Mouse (Mus musculus) ES-CJ7 (cell line): ENCODE results near the gene Pik3r5.

Experiments
- DNase-seq: peaks from one replicate; pipeline ENCODE4 v3.0.0; 2011; ENCODE audit warnings: low read depth, low spot score

The Pik3r5 gene

GRCm38 (mm10) chr11:68484431-68484830, 52.5 kb downstream of the Pik3r5 start:
- no peak for DNase-seq

DNA sequence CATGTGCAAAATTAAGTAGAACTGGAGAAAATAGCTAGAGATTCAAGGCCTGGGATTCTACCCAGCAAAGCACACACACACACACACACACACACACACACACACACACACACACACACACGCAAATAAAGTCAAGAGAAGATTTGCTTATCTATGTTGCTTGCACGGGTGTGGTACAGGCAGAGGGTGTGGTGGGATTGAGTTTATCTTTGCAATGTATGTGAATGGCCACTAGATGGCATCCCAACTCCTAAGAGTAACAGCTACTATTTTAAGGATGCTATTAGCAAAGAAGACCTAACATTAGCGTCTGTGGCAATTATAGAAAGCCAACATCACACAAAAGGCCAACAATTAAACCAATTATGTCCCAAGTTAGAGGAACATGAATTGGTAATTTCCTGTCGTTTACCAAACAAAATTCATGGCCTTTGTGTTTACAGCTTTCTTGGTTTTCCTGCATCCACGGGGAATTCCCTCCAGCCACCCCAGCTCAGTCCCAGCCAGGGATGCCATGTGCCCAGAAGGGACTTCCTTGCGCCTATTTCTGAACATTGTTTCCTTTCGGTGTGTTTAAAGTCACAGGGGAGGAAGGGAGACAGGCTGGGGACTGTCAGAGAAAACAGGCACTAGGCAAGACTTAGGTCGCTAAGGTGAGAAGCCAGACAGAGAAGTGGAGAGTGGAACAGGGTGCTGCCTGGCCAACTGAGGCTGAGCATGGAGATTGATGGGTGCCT, 53.5 kb downstream of the Pik3r5 start:
- peak; percentile 67 for DNase-seq

GRCm38 (mm10) chr11:68486093-68486492, 54.2 kb downstream of the Pik3r5 start:
- no peak for DNase-seq

GRCm38 (mm10) chr11:68487720-68488119, 55.8 kb downstream of the Pik3r5 start:
- no peak for DNase-seq

DNA sequence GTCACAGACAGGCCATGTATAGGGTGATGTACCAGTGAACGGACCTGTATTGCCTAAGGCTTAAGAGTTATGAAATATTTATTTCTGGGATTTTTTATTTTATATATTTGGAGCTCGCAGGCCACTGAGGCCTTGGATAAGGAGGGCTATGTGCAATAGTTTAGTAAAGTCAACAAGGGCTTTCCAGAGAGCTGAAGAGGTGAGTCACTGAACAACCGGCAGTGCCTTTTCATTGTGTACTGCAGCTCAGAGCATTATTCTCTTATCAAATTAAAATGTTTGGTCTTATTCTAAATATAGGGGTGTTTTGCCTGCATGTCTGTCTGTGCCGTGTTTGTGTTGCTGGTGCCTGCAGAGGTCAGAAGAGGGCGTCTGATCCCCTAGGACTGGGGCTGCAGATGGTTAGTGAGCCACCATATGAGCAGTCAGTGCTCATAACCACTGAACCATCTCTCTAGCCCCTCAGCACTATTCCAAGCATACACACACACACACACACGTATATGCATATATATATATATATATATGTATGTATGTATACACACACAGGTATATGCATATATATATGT, 56.4 kb downstream of the Pik3r5 start:
- no peak for DNase-seq

- peak; percentile 57 for DNase-seq
Measured at GRCm38 (mm10) chr11:68489236-68489635, 57.3 kb downstream of the Pik3r5 start.

- DNase-seq, result no peak
Measured at GRCm38 (mm10) chr11:68492592-68492991, 60.7 kb downstream of the Pik3r5 start.

- DNase-seq, result no peak
Measured at GRCm38 (mm10) chr11:68493760-68494159, 61.8 kb downstream of the Pik3r5 start.

DNA sequence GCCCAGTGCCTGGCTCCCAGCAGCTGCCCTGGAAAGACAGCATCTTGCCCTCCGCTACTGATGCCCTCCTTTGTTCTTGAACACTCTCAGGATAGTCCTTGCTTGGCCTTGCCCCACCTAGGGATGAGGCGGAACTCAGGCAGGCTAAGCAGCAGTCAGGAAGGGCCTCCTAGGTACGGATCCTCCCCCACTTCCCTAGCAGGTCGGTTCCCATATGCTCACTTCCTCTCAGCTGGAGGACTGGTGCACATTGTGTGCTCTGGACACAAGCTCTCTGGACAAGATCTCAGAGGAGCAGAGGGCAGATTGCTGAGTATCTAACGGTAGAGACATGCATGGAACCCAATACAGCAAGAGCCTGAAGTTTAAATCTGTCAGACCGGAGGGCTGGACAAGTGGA, 65.2 kb downstream of the Pik3r5 start:
- no peak for DNase-seq

GRCm38 (mm10) chr11:68498517-68498916, 66.6 kb downstream of the Pik3r5 start:
- DNase-seq, result no peak

DNA sequence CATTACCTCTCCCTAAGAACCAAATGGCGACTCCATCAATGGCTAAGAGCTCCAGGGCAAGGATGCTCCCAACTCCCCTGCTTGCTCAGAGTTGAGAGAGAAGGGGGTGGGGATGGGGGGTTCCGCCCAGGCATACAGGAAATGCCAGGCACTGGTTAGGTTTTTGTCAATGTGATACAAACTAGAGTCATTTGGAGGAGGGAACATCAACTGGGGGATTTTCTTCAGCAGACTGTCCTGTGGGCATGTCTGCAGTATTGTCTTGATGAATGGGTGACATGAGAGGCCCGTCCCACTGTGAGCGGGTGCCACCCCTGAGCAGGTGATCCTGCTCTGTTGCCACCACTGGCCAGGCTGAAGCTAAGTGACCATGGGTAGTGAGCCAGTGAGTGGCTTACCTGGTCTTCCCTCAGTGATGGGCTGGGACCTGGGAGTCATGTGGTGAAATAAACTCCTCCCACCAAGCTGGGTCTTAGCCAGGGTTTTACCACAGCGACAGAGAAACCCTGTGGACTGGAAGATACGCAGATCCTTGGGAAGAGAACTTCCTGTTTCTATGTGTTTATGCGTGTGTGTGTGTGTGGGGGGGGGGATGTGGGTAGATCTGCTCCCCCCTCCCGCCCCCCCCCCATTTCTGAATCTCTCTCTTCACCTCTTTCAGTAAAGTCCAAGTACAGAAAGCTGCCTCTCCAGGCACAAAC, 67.2 kb downstream of the Pik3r5 start:
- DNase-seq, result no peak

GRCm38 (mm10) chr11:68500949-68501350, 69.0 kb downstream of the Pik3r5 start:
- DNase-seq, result no peak

GRCm38 (mm10) chr11:68502408-68502807, 70.5 kb downstream of the Pik3r5 start:
- DNase-seq, result no peak

DNA sequence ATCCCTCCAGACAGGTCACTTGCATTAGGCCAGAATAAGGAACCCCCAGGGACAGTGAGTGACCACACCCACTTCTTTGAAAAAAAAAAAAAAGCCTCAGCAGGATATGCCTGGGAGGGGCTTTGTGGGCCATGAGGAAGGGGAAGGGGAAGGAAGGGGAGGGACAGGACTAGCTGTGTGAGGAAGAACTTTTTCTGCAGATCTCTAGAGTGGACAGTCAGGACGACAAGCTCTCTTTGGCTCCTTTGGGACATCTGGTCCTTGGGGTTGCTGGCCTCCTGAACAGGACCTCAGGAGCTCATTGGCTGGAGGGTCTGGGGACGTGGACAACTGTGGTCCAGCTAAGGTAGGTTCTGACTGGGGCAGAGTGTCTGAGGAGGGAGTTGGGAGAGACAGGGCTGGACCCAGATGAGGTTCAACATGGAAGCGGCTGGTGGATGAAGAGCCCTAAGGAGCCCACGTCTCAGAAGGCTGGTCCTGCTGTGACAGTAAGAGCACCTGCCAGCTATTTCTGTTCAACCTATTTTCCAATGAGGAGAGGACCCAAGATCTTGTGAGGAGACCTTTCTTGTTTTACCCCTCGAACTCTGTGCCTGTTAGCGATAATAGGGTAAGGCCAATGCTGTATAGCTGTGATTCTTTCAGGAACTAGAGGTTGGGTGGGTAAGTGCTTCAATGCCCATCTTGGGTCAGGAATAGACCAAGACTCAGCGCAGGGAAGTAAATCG, 71.1 kb downstream of the Pik3r5 start, which contains the start of gene Pik3r6:
Pik3r6 (plus strand) TSS at position 118 of the 728 bp plus-strand sequence.
- no peak for DNase-seq

DNA sequence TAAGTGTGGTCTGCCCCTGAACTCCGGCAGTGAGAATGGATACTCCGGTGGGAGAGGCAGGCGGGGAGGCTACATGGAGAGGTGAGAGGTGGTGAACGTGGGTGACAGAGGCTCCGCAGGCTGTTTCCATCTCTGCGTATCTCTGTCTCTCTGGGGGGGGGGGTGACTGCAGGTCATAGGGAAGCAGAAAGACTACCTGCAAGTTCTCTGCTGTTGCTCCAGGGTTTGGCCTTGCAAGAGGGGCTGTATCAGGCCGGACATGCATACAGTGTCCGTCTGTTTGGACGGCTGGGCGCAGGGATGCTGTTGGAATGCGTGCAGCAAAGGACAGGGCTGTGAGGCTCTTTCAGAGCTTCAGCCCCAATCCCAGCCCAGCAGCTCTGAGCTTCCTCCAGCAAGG, 73.0 kb downstream of the Pik3r5 start:
- DNase-seq, result no peak

- DNase-seq, result no peak
Measured at GRCm38 (mm10) chr11:68507246-68507645, 75.3 kb downstream of the Pik3r5 start.

GRCm38 (mm10) chr11:68508619-68509018, 76.7 kb downstream of the Pik3r5 start:
- no peak for DNase-seq

DNA sequence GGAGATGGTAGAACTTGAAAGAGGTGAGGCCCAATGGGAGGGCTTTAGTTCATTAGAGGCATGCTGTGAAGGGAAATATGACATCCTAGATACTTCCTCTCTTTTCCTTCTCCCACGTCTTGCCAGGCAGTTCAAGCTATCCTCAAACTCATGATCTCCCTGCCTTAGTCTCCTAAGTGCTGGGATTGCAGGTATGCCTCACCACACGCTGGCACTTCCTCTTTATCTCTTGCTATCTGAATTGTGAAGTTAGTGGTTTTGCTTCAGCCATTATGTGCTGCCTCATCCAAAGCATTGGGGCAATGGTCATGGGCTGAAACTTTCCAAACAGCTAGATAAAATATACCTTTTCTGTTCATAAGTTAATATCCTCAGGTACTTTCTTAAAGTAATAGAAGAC, 77.3 kb downstream of the Pik3r5 start:
- no peak for DNase-seq

DNA sequence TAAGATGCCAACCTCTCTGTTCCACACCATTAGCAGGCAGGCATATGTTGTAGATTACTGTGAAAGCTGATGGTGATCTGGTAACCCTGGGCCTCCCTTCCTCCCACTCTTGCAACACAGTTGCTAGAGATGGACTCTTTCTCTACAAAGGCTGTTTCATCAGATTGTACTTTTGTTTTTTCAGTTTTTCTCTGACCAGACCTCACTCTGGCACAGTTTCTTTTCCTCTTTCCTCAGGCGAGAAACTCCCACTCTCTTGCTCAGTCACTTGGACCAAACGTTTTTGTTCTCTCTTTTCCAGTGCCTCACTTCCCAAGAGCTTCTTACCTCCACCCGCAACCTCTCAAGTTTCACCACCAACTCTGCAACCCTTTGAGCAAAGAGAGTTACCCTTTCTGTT, 82.0 kb downstream of the Pik3r5 start:
- no peak for DNase-seq

DNA sequence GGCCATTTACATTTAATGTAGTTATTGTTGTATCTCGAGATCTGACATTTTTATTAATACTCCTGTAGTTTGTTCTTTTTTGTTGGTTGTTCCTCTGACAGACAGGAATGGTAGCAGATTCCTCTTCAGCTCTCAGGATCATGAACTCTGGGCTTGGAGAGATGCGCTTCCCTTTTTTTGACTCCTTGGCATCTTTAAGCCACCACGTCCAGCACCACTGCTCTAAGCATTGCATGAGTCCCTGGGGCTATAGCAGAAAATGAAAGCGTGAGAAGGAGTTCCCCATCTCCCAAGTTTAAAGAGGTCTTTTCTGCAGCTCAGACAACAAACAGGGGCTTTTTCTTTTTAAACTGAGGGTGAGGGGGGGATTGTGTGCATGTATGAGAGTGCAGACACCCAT, 87.4 kb downstream of the Pik3r5 start:
- DNase-seq, result no peak

- no peak for DNase-seq
Measured at GRCm38 (mm10) chr11:68519815-68520214, 87.9 kb downstream of the Pik3r5 start.

GRCm38 (mm10) chr11:68520439-68520838, 88.5 kb downstream of the Pik3r5 start:
- no peak for DNase-seq
